Mouse (Mus musculus) liver, embryonic 11.5 days (tissue): ENCODE data around the gene Tchp. TPM values are rescaled to one million over a fixed set of nuclear protein-coding genes. Genes with fewer than 3 reads are reported as not detected.

Experiments
- ATAC-seq: fragments of 200-750 bp; cut with Nextera tagmentation; replicated peaks from 2 replicates; pipeline ENCODE4 v1.8.0; 2017; ENCODE audit warnings: moderate number of reproducible peaks, mild to moderate bottlenecking, moderate TSS enrichment, moderate library complexity; ENCODE audit not compliant: low FRiP score
- DNase-seq: peaks from one replicate; pipeline ENCODE4 v3.0.0-alpha.2; 2017; ENCODE audit warnings: low spot score
- H3K27ac ChIP-seq: fragments of 300-500 bp; sonication (generic); 2 replicates; pipeline ENCODE4 v1.5.1; 2014; ENCODE audit warnings: mild to moderate bottlenecking, low read depth, low read length, control low read depth
- H3K27me3 ChIP-seq: fragments of 300-500 bp; sonication (generic); replicated peaks from 2 replicates; pipeline ENCODE4 v1.6.1; 2014; ENCODE audit warnings: low read length, mixed read lengths; ENCODE audit not compliant: control insufficient read depth, insufficient read depth
- H3K36me3 ChIP-seq: fragments of 300-500 bp; sonication (generic); 2 replicates; pipeline ENCODE4 v1.6.1; 2014; ENCODE audit warnings: mild to moderate bottlenecking, low read length, moderate library complexity, mixed read lengths; ENCODE audit not compliant: control insufficient read depth, insufficient read depth
- H3K4me1 ChIP-seq: fragments of 300-500 bp; sonication (generic); replicated peaks from 2 replicates; pipeline ENCODE4 v1.6.1; 2014; ENCODE audit warnings: low read length, mixed read lengths; ENCODE audit not compliant: control insufficient read depth, insufficient read depth
- H3K4me2 ChIP-seq: fragments of 300-500 bp; sonication (generic); 2 replicates; pipeline ENCODE4 v1.6.1; 2014; ENCODE audit warnings: mild to moderate bottlenecking, control low read depth, moderate library complexity
- H3K4me3 ChIP-seq: fragments of 300-500 bp; sonication (generic); 2 replicates; pipeline ENCODE4 v1.5.1; 2014; ENCODE audit warnings: low read depth, low read length, control low read depth
- H3K9ac ChIP-seq: fragments of 300-500 bp; sonication (generic); 2 replicates; pipeline ENCODE4 v1.6.1; 2014; ENCODE audit warnings: low read depth, low read length, control low read depth
- H3K9me3 ChIP-seq: fragments of 300-500 bp; sonication (generic); 2 replicates; pipeline ENCODE4 v1.6.1; 2016; ENCODE audit warnings: low read length, inconsistent platforms, mixed read lengths; ENCODE audit not compliant: control insufficient read depth
- WGBS: fragments of 180-500 bp; shearing (Covaris S2); extraction: QIAGEN DNeasy Blood & Tissue Kit; methylation state at CpG from one replicate; pipeline ENCODE4 v1.1.7; 2014; 5-methylcytosine and 5-hydroxymethylcytosine counted together
- polyA plus RNA-seq: library from polyadenylated mRNA; unstranded; fragments of >200 nt; fragmentation: Nextera tagmentation; extraction: Ambion mirVana; gene quantifications from 2 replicates; pipeline ENCODE4 v1.2.1, GENCODE M21; 2014

Tchp gene
- polyA plus RNA-seq, 1 experiment from 2014 or later = 11.4 TPM

DNA sequence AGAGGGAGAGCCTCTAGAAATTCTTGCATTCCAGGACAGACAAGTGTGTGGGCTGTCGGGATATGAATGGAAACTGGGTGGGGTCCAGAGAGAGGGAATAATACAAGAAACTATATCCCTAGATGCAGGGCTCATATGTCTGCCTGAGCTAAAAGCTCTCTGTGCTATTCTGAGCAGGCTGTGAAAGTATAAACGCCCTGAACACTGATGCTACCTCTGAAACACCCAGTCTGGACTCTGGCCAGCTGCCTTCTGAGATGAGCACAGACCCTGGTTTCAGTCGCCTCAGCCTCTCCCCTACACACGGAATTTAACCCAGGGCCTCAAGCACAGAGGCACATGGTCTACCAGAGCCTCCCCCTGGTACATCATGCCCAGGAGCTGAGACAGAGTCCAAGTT lies 33.0 kb downstream of the Tchp start:
- Histone ChIP-seq H3K27ac (no peak overlapping the region), H3K36me3 (peaks cover 50% of the 10 kb centered on the region), H3K27me3 (no peaks in the 10 kb centered on the region), H3K4me2 (no peak overlapping the region), H3K4me3 (no peak overlapping the region), H3K4me1 (no peaks in the 10 kb centered on the region; the same call in 1 of the 2 replicates), H3K9me3 (no peaks in the 10 kb centered on the region), H3K9ac (no peak overlapping the region)
- ATAC-seq = no peak
- DNase-seq = no peak
- WGBS = 81% methylated on average over 4 of the region's 4 CpGs

- H3K4me3 ChIP-seq = no peak overlapping the region
- ATAC-seq (no peak), DNase-seq (no peak)
- 95% methylated on average over 10 of the region's 10 CpGs for WGBS
- no peaks in the 10 kb centered on the region for H3K9me3 ChIP-seq
- H3K9ac ChIP-seq = no peak overlapping the region
- peaks cover 36% of the 10 kb centered on the region for H3K36me3 ChIP-seq
- no peaks in the 10 kb centered on the region; the same call in 1 of the 2 replicates for H3K4me1 ChIP-seq
- H3K27me3 ChIP-seq = no peaks in the 10 kb centered on the region
- H3K4me2 ChIP-seq = no peak overlapping the region
- H3K27ac ChIP-seq = no peak overlapping the region
Observed at GRCm38 (mm10) chr5:114742572-114742971, 35.0 kb downstream of the Tchp start.

GRCm38 (mm10) chr5:114742998-114743696 lies 35.6 kb downstream of the Tchp start:
- peaks cover 38% of the 10 kb centered on the region for H3K36me3 ChIP-seq
- H3K9me3 ChIP-seq = no peaks in the 10 kb centered on the region
- H3K9ac ChIP-seq = no peak overlapping the region
- no peak overlapping the region for H3K4me3 ChIP-seq
- no peaks in the 10 kb centered on the region; the same call in 1 of the 2 replicates for H3K4me1 ChIP-seq
- DNase-seq = no peak
- H3K27ac ChIP-seq = no peak overlapping the region
- no peaks in the 10 kb centered on the region for H3K27me3 ChIP-seq
- WGBS = 95% methylated on average over 13 of the region's 13 CpGs
- H3K4me2 ChIP-seq = no peak overlapping the region
- ATAC-seq = no peak

DNA sequence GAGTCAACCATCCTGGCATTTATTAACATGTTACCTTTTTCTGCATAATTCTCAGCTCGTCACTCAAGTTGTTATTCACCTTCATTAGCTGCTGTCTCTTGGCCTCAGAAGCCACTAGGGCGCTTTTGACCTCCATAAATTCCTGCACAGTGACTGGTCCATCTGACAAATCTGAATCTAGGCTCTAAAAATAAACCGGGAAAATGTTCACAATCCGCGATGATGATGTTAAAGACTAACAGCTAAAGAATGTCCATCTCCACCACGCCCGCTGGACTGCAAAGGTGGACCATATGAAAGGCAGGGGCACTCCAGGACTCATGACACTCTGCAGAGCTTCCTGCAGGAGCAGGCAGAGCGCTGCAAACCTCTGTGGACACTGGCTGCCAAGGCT lies 36.1 kb downstream of the Tchp start:
- Histone ChIP-seq H3K36me3 (peaks cover 34% of the 10 kb centered on the region), H3K27ac (no peak overlapping the region), H3K9ac (no peak overlapping the region)

GRCm38 (mm10) chr5:114745581-114745980 lies 38.0 kb downstream of the Tchp start:
- Histone ChIP-seq H3K9me3 (no peaks in the 10 kb centered on the region), H3K36me3 (peaks cover 31% of the 10 kb centered on the region), H3K27me3 (no peaks in the 10 kb centered on the region)

More for the DNA sequence above, 36.1 kb downstream of the Tchp start:
- WGBS = 92% methylated on average over 8 of the region's 8 CpGs
- Histone ChIP-seq H3K27me3 (no peaks in the 10 kb centered on the region), H3K4me3 (no peak overlapping the region), H3K9me3 (no peaks in the 10 kb centered on the region), H3K4me1 (no peaks in the 10 kb centered on the region), H3K4me2 (no peak overlapping the region)
- DNase-seq (no peak), ATAC-seq (no peak)

DNA sequence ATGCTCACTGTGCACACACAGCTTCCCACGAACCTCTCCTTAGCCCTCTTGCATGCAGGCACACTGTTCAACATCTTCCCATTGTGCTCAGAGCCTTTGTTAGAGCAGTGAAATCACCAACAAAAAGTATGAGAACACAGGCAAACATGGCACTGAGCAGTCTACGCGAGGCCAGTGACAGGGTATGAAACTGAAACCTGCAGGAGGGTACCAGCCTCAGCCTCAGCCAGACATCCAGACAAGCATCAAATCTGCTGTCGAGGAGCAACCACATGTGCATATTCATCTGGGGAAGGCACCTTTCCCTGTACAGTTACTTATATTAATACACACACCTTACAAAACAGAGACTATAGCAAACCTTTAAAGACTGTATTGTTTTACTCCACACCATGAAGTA lies 39.3 kb downstream of the Tchp start:
- H3K4me3 ChIP-seq = no peak overlapping the region
- ATAC-seq (no peak), DNase-seq (no peak)
- WGBS = 90% methylated on average over 4 of the region's 4 CpGs
- no peaks in the 10 kb centered on the region for H3K9me3 ChIP-seq
- H3K27me3 ChIP-seq = no peaks in the 10 kb centered on the region
- peaks cover 35% of the 10 kb centered on the region for H3K36me3 ChIP-seq
- H3K9ac ChIP-seq = no peak overlapping the region
- no peaks in the 10 kb centered on the region for H3K4me1 ChIP-seq
- no peak overlapping the region for H3K27ac ChIP-seq
- no peak overlapping the region for H3K4me2 ChIP-seq

More at GRCm38 (mm10) chr5:114745581-114745980, 38.0 kb downstream of the Tchp start:
- no peak overlapping the region for H3K27ac ChIP-seq
- DNase-seq (no peak), ATAC-seq (no peak)
- H3K4me3 ChIP-seq = no peak overlapping the region
- WGBS = 86% methylated on average over 5 of the region's 5 CpGs
- no peaks in the 10 kb centered on the region for H3K4me1 ChIP-seq
- no peak overlapping the region for H3K4me2 ChIP-seq
- no peak overlapping the region for H3K9ac ChIP-seq

DNA sequence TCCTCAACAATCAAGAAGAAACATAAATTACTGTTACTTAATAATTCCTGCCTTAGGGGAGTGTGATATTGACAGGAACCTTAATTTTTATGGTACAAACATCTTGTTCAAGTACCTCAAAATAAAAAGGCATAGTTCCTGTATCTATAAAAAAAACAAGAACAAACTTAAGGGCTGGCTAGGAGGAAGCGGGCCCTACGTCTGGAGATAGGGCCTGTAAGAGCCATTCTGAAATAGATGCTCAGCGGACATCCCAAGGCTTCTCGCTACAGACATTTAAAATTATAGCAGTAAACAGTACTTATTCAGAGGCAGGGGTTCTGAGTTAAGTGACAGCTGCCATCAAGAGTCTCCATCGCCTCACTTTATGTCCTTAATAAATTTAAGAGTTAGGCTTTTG lies 40.0 kb downstream of the Tchp start:
- H3K27me3 ChIP-seq = no peaks in the 10 kb centered on the region
- peaks cover 33% of the 10 kb centered on the region for H3K36me3 ChIP-seq
- no peaks in the 10 kb centered on the region for H3K4me1 ChIP-seq
- no peak overlapping the region for H3K4me3 ChIP-seq
- no peak overlapping the region for H3K9ac ChIP-seq
- ATAC-seq (no peak), DNase-seq (no peak)
- H3K9me3 ChIP-seq = no peaks in the 10 kb centered on the region
- no peak overlapping the region for H3K4me2 ChIP-seq
- no peak overlapping the region for H3K27ac ChIP-seq
- 89% methylated on average over 5 of the region's 5 CpGs for WGBS

- no peak overlapping the region for H3K27ac ChIP-seq
- H3K36me3 ChIP-seq = peaks cover 28% of the 10 kb centered on the region
- WGBS = 90% methylated on average over 10 of the region's 10 CpGs
- H3K4me2 ChIP-seq = no peak overlapping the region
- no peaks in the 10 kb centered on the region for H3K4me1 ChIP-seq
- ATAC-seq (no peak), DNase-seq (no peak)
- no peaks in the 10 kb centered on the region for H3K27me3 ChIP-seq
- H3K9me3 ChIP-seq = no peaks in the 10 kb centered on the region
- H3K4me3 ChIP-seq = no peak overlapping the region
- no peak overlapping the region for H3K9ac ChIP-seq
Observed at GRCm38 (mm10) chr5:114750325-114750724, 42.8 kb downstream of the Tchp start.

GRCm38 (mm10) chr5:114752397-114752796 lies 44.8 kb downstream of the Tchp start:
- Histone ChIP-seq H3K27me3 (no peaks in the 10 kb centered on the region), H3K9ac (no peak overlapping the region), H3K27ac (no peak overlapping the region), H3K4me1 (no peaks in the 10 kb centered on the region), H3K4me2 (no peak overlapping the region), H3K4me3 (no peak overlapping the region), H3K36me3 (peaks cover 29% of the 10 kb centered on the region), H3K9me3 (no peaks in the 10 kb centered on the region)
- ATAC-seq (no peak), DNase-seq (no peak)
- 86% methylated on average over 10 of the region's 10 CpGs for WGBS
